In the genomic region with DNA sequence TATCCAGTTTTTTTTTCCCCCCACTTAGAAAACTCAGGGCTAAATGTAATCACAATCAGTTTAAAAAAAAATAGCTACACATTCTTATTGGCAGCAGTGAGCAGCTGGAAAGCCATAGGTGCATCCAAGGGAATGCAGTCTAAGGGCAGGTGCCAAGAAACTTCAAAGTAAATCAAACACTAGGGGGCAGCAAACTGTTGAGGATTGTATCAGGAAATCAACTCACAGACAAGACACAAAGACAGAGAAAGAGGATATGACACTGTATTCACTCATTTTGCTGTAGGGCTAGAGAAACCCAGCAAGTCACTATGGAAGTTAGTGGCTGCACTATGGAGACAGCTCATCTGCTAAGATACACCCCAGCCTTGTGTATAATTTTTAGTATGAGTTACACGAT, we compare ENCODE assay signal across 8 mouse cellular contexts. TPM values are rescaled to one million over a fixed set of nuclear protein-coding genes. Genes with fewer than 3 reads are reported as not detected.
A peak's percentile ranks its signal among the peaks of the same experiment; 100 is the strongest.
DNase-seq lines count a peak whose midpoint lies in the region; ATAC-seq lines count a peak whose summit lies in the region.

No protein-coding gene starts in this region.

- intact Hi-C loops in left cerebral cortex, postnatal 25 days (cut with DNase I), result loop anchor here (5.0 to 10.0 kb wide), 4 partner anchors 253 to 638 kb away; no protein-coding TSS in a partner anchor

- DNase-seq in liver, result peak; percentile 19
- DNase-seq in adrenal gland, postnatal 25 days, result peak; percentile 7
- peak; percentile 91 for DNase-seq in embryonic facial prominence, embryonic 11.5 days (ENCODE audit: low spot score)
- peak; percentile 94 for DNase-seq in hindbrain, embryonic 14.5 days (ENCODE audit: low spot score)
- peak; percentile 82 to 91 for DNase-seq in left cerebral cortex, postnatal 25 days (ENCODE audit: low spot score in 2 of 2)
- DNase-seq in monocyte, adult 2 months (ENCODE audit: low read depth in 1 of 2, low spot score in 2 of 2), result peak; percentile 22 to 35
- peak; percentile 34 for DNase-seq in testis, postnatal 14 days (ENCODE audit: low spot score)

- H3K27me3 ChIP-seq in liver, embryonic 12.5 days (replicated peaks), result no peaks in the 10 kb centered on the region
- no peaks in the 10 kb centered on the region for H3K27me3 ChIP-seq in embryonic facial prominence, embryonic 11.5 days (ENCODE audit: control insufficient read depth, insufficient read depth, low read length)
- H3K27me3 ChIP-seq in hindbrain, embryonic 14.5 days (ENCODE audit: control insufficient read depth, insufficient read depth, low read length), result no peaks in the 10 kb centered on the region

- H3K9ac ChIP-seq in liver, embryonic 12.5 days, result no peak overlapping the region
- no peak overlapping the region for H3K9ac ChIP-seq in embryonic facial prominence, embryonic 11.5 days (replicated peaks; ENCODE audit: low read length)
- H3K9ac ChIP-seq in hindbrain, embryonic 14.5 days, result 0 out of 2 replicates have a peak overlapping the region, but pooled peaks have one; percentile 17

- H3K4me2 ChIP-seq in liver, embryonic 12.5 days, result no peak overlapping the region
- H3K4me2 ChIP-seq in embryonic facial prominence, embryonic 11.5 days (ENCODE audit: low read depth, low read length), result no peak overlapping the region
- peak overlapping the region; percentile 21; the same call in 1 of the 2 replicates for H3K4me2 ChIP-seq in hindbrain, embryonic 14.5 days (replicated peaks)

- no peaks in the 10 kb centered on the region for H3K9me3 ChIP-seq in liver, embryonic 12.5 days (replicated peaks)
- H3K9me3 ChIP-seq in embryonic facial prominence, embryonic 11.5 days (replicated peaks; ENCODE audit: control insufficient read depth, low read length), result no peaks in the 10 kb centered on the region
- no peaks in the 10 kb centered on the region for H3K9me3 ChIP-seq in hindbrain, embryonic 14.5 days (ENCODE audit: control insufficient read depth, low read length)

- H3K36me3 ChIP-seq in liver, embryonic 12.5 days, result no peaks in the 10 kb centered on the region
- no peaks in the 10 kb centered on the region for H3K36me3 ChIP-seq in embryonic facial prominence, embryonic 11.5 days (replicated peaks; ENCODE audit: control insufficient read depth, insufficient read depth, low read depth, low read length)
- no peaks in the 10 kb centered on the region for H3K36me3 ChIP-seq in hindbrain, embryonic 14.5 days (replicated peaks; ENCODE audit: control insufficient read depth, insufficient read depth)

- peaks cover 19% of the 10 kb centered on the region for H3K4me1 ChIP-seq in liver, embryonic 12.5 days
- no peaks in the 10 kb centered on the region for H3K4me1 ChIP-seq in embryonic facial prominence, embryonic 11.5 days (ENCODE audit: control insufficient read depth, insufficient read depth, low read length)
- peaks cover 33% of the 10 kb centered on the region for H3K4me1 ChIP-seq in hindbrain, embryonic 14.5 days (replicated peaks; ENCODE audit: control insufficient read depth, insufficient read depth, low read length)

- ATAC-seq in liver, embryonic 12.5 days, result no peak
- ATAC-seq in embryonic facial prominence, embryonic 11.5 days (replicated peaks; ENCODE audit: insufficient number of reproducible peaks, low FRiP score, low TSS enrichment, low read depth), result no peak
- ATAC-seq in hindbrain, embryonic 14.5 days (ENCODE audit: low FRiP score), result no peak

- H3K27ac ChIP-seq in liver, embryonic 12.5 days, result no peak overlapping the region
- no peak overlapping the region for H3K27ac ChIP-seq in embryonic facial prominence, embryonic 11.5 days (replicated peaks; ENCODE audit: low read depth, low read length)
- 0 out of 2 replicates have a peak overlapping the region, but pooled peaks have one; percentile 21 for H3K27ac ChIP-seq in hindbrain, embryonic 14.5 days

- no peak overlapping the region for H3K4me3 ChIP-seq in liver, embryonic 12.5 days
- no peak overlapping the region for H3K4me3 ChIP-seq in embryonic facial prominence, embryonic 11.5 days (ENCODE audit: low read depth, low read length)
- no peak overlapping the region for H3K4me3 ChIP-seq in hindbrain, embryonic 14.5 days (replicated peaks; ENCODE audit: low read length)

- 45% methylated on average over 1 of the region's 1 CpGs for WGBS in liver, embryonic 12.5 days (ENCODE audit: insufficient replicate concordance)
- WGBS in embryonic facial prominence, embryonic 11.5 days, result 57% methylated on average over 1 of the region's 1 CpGs
- 71% methylated on average over 1 of the region's 1 CpGs for WGBS in hindbrain, embryonic 14.5 days

RNA-seq across cellular contexts. Expression of a gene that starts 42.9 kb away (rescaled TPM):
- 9.8 and 11.1 TPM in 2 replicates for polyA plus RNA-seq in liver, embryonic 12.5 days (2016; fragmentation: Nextera tagmentation; extraction: Ambion mirVana)
- total RNA-seq in adrenal gland, postnatal 25 days (2021), result 23.8 and 27.4 TPM in 2 replicates
- polyA plus RNA-seq in embryonic facial prominence, embryonic 11.5 days (2014; fragmentation: Nextera tagmentation; extraction: Ambion mirVana), result 83.6 and 96.2 TPM in 2 replicates
- polyA plus RNA-seq in hindbrain, embryonic 14.5 days (2014; fragmentation: Nextera tagmentation; extraction: Ambion mirVana), result 76.2 and 89.3 TPM in 2 replicates
- 100 to 1,000 TPM; 213 to 226 TPM for total RNA-seq in left cerebral cortex, postnatal 25 days (2021)

Comparison
In these comparisons a context has a peak if more than half of its experiments do, and no peak if none do; other contexts are left out.
1. DNase-seq: peak in every context shown above with its lines; median percentile 94 in hindbrain, embryonic 14.5 days; 91 in embryonic facial prominence, embryonic 11.5 days; 86 in left cerebral cortex, postnatal 25 days; 34 in testis, postnatal 14 days; 28 in monocyte, adult 2 months; 19 in liver; 7 in adrenal gland, postnatal 25 days.